Mouse (Mus musculus): ENCODE results near the gene Ppp1r13l. TPM values are rescaled to one million over a fixed set of nuclear protein-coding genes. Genes with fewer than 3 reads are reported as not detected.
A peak's percentile ranks its signal among the peaks of the same experiment; 100 is the strongest.

Ppp1r13l gene
- polyA plus RNA-seq, 1 experiment = 49.5 TPM

DNA sequence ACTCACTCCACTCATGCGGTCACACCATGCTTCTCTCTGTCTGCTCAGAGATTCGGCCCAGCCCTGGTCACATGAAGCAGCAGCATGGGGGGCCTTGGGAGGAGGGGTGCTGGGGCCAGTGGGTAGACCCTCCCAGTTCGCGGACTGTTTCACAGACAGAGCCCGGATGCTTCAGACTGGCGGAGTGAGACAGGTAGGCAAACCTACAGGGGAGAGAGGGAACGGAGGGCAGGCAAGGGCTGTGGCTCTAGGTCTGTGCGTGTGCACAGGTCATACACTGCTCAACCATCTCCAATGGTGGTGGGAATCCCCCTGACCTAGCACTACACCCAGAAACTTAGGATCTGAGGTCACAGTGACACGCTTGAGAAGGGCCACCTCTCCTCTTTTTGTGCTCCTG lies 40.1 kb upstream of the Ppp1r13l start:
- peak overlapping the region; percentile 86 for H3K4me3 ChIP-seq (ENCODE audit: control insufficient read depth, low read depth, low read length)
- H3K27me3 ChIP-seq (ENCODE audit: control insufficient read depth, insufficient read depth, low read length) = no peaks in the 10 kb centered on the region
- peaks cover 5% of the 10 kb centered on the region for H3K4me1 ChIP-seq (ENCODE audit: control insufficient read depth, insufficient read depth, low read length)
- H3K27ac ChIP-seq (ENCODE audit: control insufficient read depth, insufficient read depth, low read depth, low read length) = peak overlapping the region; percentile 2
- H3K36me3 ChIP-seq (ENCODE audit: control insufficient read depth, insufficient read depth, low read length) = no peaks in the 10 kb centered on the region
- no peak for TF ChIP-seq CTCF (IDR thresholded peaks at IDR 0.05; ENCODE audit: control insufficient read depth, insufficient read depth, insufficient replicate concordance, low read depth, low read length)
- no peak for TF ChIP-seq POLR2A (IDR thresholded peaks at IDR 0.05; ENCODE audit: control insufficient read depth, low read depth, low read length)

DNA sequence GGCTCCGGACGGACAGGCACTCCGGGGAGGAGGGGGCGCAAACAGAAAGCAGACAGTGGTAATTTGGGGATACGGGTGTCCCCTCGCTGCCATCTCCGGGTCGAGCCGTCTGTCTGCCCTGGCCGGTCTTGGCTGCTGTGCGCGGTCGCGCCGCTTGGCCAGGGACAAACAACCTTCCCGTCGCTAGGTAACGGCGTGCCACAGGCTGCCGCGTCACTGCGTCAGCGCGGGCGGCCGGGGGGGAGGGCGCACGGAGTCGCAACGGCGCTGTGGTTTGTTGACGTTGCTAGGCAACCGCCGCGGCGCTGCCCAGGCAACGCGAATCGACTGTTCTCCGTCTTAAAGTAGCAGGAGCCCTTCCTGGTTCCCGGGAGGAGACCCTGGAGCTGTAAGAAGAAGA lies 39.6 kb upstream of the Ppp1r13l start:
- TF ChIP-seq CTCF (IDR thresholded peaks at IDR 0.05; ENCODE audit: control insufficient read depth, insufficient read depth, insufficient replicate concordance, low read depth, low read length) (no peak), POLR2A (IDR thresholded peaks at IDR 0.05; ENCODE audit: control insufficient read depth, low read depth, low read length) (peak; percentile 68; the same call in 1 of the 2 replicates)
- H3K4me3 ChIP-seq (ENCODE audit: control insufficient read depth, low read depth, low read length) = peak overlapping the region; percentile 86
- H3K27ac ChIP-seq (ENCODE audit: control insufficient read depth, insufficient read depth, low read depth, low read length) = peak overlapping the region; percentile 2
- no peaks in the 10 kb centered on the region for H3K27me3 ChIP-seq (ENCODE audit: control insufficient read depth, insufficient read depth, low read length)
- H3K4me1 ChIP-seq (ENCODE audit: control insufficient read depth, insufficient read depth, low read length) = peaks cover 5% of the 10 kb centered on the region
- no peaks in the 10 kb centered on the region for H3K36me3 ChIP-seq (ENCODE audit: control insufficient read depth, insufficient read depth, low read length)

DNA sequence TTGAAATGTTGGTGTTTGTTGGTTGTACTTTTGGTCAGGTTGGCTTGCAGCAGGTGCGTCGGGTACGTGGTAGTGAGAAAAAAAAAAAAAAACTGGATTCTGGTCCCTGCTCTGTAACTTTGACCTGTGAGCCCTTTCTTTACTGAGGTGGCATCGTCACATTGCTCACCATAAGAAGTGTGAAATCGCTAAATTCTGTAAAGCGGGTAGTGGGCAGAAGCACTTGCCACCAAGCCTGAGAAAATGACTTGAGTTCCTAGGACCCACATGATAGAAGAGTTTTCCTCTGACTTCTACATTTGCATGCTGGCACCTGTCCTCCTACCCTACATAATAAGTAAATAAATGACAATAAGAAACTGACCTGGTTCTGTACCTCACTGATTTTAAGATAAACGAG lies 38.9 kb upstream of the Ppp1r13l start:
- no peaks in the 10 kb centered on the region for H3K36me3 ChIP-seq (ENCODE audit: control insufficient read depth, insufficient read depth, low read length)

DNA sequence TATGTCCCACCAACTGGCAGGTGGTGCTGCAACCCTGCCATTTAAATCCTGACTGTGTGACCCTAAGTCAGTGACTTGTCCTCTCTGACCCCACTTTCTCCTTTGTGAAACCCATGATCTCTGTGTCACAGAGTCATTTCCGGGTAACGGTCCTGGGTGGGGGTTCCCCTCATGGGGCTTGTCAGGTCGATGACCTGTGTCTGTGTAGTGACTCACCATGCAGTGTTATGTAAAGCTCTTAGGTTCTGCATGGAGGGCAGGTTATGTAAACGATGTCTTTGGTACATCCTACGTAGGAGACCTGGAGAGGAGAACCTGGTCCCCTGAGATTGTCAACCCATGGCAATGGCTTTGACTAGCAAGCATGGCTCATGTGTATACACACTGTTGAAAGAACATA lies 38.1 kb upstream of the Ppp1r13l start:
- Histone ChIP-seq H3K36me3 (ENCODE audit: control insufficient read depth, insufficient read depth, low read length) (no peaks in the 10 kb centered on the region), H3K27me3 (ENCODE audit: control insufficient read depth, insufficient read depth, low read length) (no peaks in the 10 kb centered on the region), H3K27ac (ENCODE audit: control insufficient read depth, insufficient read depth, low read depth, low read length) (no peak overlapping the region), H3K4me1 (ENCODE audit: control insufficient read depth, insufficient read depth, low read length) (peaks cover 7% of the 10 kb centered on the region), H3K4me3 (ENCODE audit: control insufficient read depth, low read depth, low read length) (no peak overlapping the region)
- no peak for TF ChIP-seq POLR2A (IDR thresholded peaks at IDR 0.05; ENCODE audit: control insufficient read depth, low read depth, low read length)
- no peak for TF ChIP-seq CTCF (IDR thresholded peaks at IDR 0.05; ENCODE audit: control insufficient read depth, insufficient read depth, insufficient replicate concordance, low read depth, low read length)

More for the DNA sequence above, 38.9 kb upstream of the Ppp1r13l start:
- Histone ChIP-seq H3K4me3 (ENCODE audit: control insufficient read depth, low read depth, low read length) (peak overlapping the region; percentile 86; the same call in 1 of the 2 replicates), H3K4me1 (ENCODE audit: control insufficient read depth, insufficient read depth, low read length) (peaks cover 5% of the 10 kb centered on the region), H3K27me3 (ENCODE audit: control insufficient read depth, insufficient read depth, low read length) (no peaks in the 10 kb centered on the region), H3K27ac (ENCODE audit: control insufficient read depth, insufficient read depth, low read depth, low read length) (no peak overlapping the region)
- TF ChIP-seq CTCF (IDR thresholded peaks at IDR 0.05; ENCODE audit: control insufficient read depth, insufficient read depth, insufficient replicate concordance, low read depth, low read length) (no peak), POLR2A (IDR thresholded peaks at IDR 0.05; ENCODE audit: control insufficient read depth, low read depth, low read length) (no peak)

DNA sequence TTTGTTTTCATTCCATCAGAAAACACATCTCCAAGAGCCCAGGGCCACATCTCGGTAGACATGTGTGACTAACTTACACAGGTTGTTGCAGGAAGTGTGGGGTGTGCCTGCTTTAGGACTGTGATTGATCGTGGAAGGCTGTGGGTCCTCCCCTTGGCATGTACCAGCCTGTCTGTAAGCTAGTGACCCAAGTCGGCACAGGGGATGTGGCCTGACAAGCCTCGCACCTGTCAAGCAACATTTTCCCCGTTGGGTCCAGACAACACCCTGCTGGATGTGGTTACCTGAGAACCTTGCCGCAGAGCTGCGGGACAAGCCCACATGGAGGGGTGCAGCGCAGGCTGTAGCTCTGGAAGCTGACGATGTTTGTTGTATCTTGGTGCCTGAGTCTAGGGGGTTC lies 37.1 kb upstream of the Ppp1r13l start:
- Histone ChIP-seq H3K36me3 (ENCODE audit: control insufficient read depth, insufficient read depth, low read length) (no peaks in the 10 kb centered on the region), H3K27ac (ENCODE audit: control insufficient read depth, insufficient read depth, low read depth, low read length) (no peak overlapping the region), H3K27me3 (ENCODE audit: control insufficient read depth, insufficient read depth, low read length) (no peaks in the 10 kb centered on the region; the same call in 1 of the 2 replicates), H3K4me1 (ENCODE audit: control insufficient read depth, insufficient read depth, low read length) (peaks cover 16% of the 10 kb centered on the region), H3K4me3 (ENCODE audit: control insufficient read depth, low read depth, low read length) (no peak overlapping the region)
- TF ChIP-seq CTCF (IDR thresholded peaks at IDR 0.05; ENCODE audit: control insufficient read depth, insufficient read depth, insufficient replicate concordance, low read depth, low read length) (no peak), POLR2A (IDR thresholded peaks at IDR 0.05; ENCODE audit: control insufficient read depth, low read depth, low read length) (no peak)

DNA sequence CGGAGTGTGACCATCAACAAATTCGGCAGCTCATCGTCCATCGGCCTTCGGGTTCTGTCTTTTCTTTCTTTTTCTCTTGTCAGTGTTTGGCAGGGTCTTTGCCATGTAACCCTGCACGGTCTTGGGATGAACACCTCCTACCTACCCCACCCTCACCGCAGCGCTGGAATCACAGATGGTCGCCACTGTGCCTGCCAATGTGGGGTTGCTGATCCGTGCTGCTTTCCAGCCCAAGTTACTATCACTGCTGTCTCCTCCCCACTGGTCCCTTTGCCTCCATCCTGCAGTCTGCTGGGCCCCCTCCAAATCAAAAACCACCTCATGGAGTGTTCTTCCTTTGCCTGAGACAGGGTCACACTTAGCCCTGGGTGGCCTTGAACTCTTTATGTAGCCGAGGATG lies 35.3 kb upstream of the Ppp1r13l start:
- TF ChIP-seq POLR2A (IDR thresholded peaks at IDR 0.05; ENCODE audit: control insufficient read depth, low read depth, low read length) (no peak), CTCF (IDR thresholded peaks at IDR 0.05; ENCODE audit: control insufficient read depth, insufficient read depth, insufficient replicate concordance, low read depth, low read length) (no peak)
- Histone ChIP-seq H3K27ac (ENCODE audit: control insufficient read depth, insufficient read depth, low read depth, low read length) (no peak overlapping the region), H3K4me3 (ENCODE audit: control insufficient read depth, low read depth, low read length) (no peak overlapping the region), H3K27me3 (ENCODE audit: control insufficient read depth, insufficient read depth, low read length) (no peaks in the 10 kb centered on the region; the same call in 1 of the 2 replicates), H3K4me1 (ENCODE audit: control insufficient read depth, insufficient read depth, low read length) (peaks cover 19% of the 10 kb centered on the region), H3K36me3 (ENCODE audit: control insufficient read depth, insufficient read depth, low read length) (no peaks in the 10 kb centered on the region)

DNA sequence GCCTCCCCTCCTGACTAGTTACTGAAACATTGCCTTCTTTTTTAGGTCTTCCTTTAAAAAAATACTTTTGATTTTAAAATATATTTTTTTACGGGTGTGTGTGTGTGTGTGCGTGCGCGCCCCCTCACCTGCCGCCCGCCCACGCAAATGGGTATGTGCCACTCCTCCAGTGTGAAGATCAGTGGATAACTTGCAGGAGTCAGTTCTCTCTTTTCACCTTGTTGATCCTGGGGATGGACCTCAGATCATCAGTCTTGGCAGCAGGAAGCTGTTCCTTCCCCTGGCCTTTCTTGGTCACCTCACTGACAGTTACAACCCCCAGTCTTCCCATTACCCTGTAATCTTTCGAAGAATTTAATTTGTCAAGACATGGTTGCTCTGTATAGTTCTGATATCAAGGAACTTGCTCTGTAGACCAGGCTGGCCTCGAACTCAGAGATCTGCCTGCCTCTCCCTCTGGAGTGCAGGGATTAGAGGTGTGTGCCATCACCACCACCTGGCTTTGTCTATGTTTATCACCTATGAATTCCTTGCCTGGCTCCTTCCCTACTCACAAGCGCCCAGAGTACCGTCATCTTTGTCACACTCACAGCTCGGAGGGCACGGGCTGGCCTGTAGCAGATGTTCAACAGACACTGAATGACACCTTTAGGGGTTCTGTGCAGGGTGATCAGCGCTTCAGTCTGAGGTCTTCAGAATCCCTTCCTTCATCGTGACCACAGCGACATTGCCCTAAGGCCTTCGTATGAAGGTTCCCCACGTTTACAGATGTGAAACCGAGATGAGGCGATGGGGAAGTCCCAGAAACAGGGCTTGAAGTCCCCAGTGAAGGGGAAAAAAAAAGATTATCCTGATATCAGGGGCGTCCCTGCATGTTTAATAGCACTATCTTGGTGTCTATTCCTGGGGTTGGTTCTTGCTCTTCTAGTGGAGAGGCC lies 34.0 kb upstream of the Ppp1r13l start:
- Histone ChIP-seq H3K4me3 (ENCODE audit: control insufficient read depth, low read depth, low read length) (no peak overlapping the region), H3K27me3 (ENCODE audit: control insufficient read depth, insufficient read depth, low read length) (no peaks in the 10 kb centered on the region; the same call in 1 of the 2 replicates), H3K27ac (ENCODE audit: control insufficient read depth, insufficient read depth, low read depth, low read length) (no peak overlapping the region), H3K4me1 (ENCODE audit: control insufficient read depth, insufficient read depth, low read length) (peaks cover 14% of the 10 kb centered on the region), H3K36me3 (ENCODE audit: control insufficient read depth, insufficient read depth, low read length) (no peaks in the 10 kb centered on the region)
- TF ChIP-seq CTCF (IDR thresholded peaks at IDR 0.05; ENCODE audit: control insufficient read depth, insufficient read depth, insufficient replicate concordance, low read depth, low read length) (no peak), POLR2A (IDR thresholded peaks at IDR 0.05; ENCODE audit: control insufficient read depth, low read depth, low read length) (no peak)

Measured in testis, adult 2 months (tissue).